Mouse (Mus musculus): ENCODE measurements around the gene C130032M10Rik. TPM values are rescaled to one million over a fixed set of nuclear protein-coding genes. Genes with fewer than 3 reads are reported as not detected.
A peak's percentile ranks its signal among the peaks of the same experiment; 100 is the strongest.
"Not testable (repeated sequence)": the region's sequence is repeated elsewhere in the genome, so short reads cannot be mapped to it uniquely, and the experiment has no call there.

Gene C130032M10Rik
- polyA plus RNA-seq, 1 experiment from 2014 or later: 0.33 TPM

DNA sequence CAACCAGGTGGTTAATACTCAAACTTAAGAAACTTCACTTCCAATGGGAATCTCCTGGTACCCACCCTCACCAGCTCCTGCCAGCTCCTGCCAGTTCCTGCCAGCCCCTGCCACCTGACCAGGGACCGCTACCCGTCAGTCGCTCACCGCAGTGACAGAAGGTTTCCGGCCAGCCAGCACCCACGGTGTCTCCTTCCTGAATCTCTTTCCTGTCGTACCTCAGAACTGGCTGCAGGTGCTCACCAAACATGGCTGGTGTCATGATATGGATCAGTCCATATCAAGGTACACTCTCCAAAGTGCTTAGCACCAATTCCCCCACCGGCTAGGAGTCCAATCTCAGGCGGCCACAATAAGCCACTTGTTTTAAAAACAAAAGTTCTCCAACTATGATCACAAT, 5.7 kb upstream of the C130032M10Rik start:
- ATAC-seq: no peak
- Histone ChIP-seq H3K27me3 (replicated peaks; ENCODE audit: insufficient read depth, low read length) (no peaks in the 10 kb centered on the region), H3K4me3 (ENCODE audit: low read depth, low read length) (no peak overlapping the region), H3K9me3 (ENCODE audit: low read length) (peaks cover 12% of the 10 kb centered on the region; the same call in 1 of the 2 replicates), H3K4me1 (ENCODE audit: insufficient read depth, low read depth, low read length) (no peaks in the 10 kb centered on the region), H3K27ac (ENCODE audit: low read length) (no peak overlapping the region), H3K9ac (replicated peaks; ENCODE audit: low read depth) (no peak overlapping the region), H3K36me3 (ENCODE audit: insufficient read depth, low read length) (no peaks in the 10 kb centered on the region), H3K4me2 (replicated peaks; ENCODE audit: low read depth, low read length) (no peak overlapping the region)
- no peak for TF ChIP-seq EP300 (IDR thresholded peaks at IDR 0.05)
- no peak for TF ChIP-seq CTCF (IDR thresholded peaks at IDR 0.05)
- DNase-seq (ENCODE audit: low spot score): no peak
- WGBS: 86% methylated on average over 9 of the region's 9 CpGs

DNA sequence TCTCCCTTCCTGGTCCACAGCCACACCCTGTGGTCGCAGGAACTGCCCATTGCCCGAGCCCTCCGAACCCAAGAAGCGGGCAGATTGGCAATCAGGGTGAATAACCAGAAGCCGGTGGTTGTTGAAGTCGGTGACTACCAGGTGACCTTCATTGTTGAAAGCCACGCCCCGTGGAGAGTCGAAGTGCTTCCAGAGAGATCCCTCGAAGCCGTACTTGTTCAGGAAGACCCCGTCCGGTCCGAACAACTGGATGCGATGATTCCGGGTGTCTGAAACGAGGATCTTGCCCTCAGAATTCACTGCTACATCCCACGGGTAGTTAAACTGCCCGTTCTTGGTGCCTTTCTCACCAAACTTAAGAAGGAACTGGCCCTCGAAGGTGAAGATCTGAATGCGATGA, 2.7 kb upstream of the C130032M10Rik start:
- no peak overlapping the region for H3K9ac ChIP-seq (replicated peaks; ENCODE audit: low read depth)
- H3K9me3 ChIP-seq (ENCODE audit: low read length): peaks cover 12% of the 10 kb centered on the region; the same call in 1 of the 2 replicates
- H3K36me3 ChIP-seq (ENCODE audit: insufficient read depth, low read length): no peaks in the 10 kb centered on the region
- no peak for ATAC-seq
- no peak overlapping the region for H3K4me3 ChIP-seq (ENCODE audit: low read depth, low read length)
- no peaks in the 10 kb centered on the region; the same call in 1 of the 2 replicates for H3K4me1 ChIP-seq (ENCODE audit: insufficient read depth, low read depth, low read length)
- WGBS: 98% methylated on average over 21 of the region's 21 CpGs
- DNase-seq (ENCODE audit: low spot score): no peak
- TF ChIP-seq EP300 (IDR thresholded peaks at IDR 0.05): no peak
- TF ChIP-seq CTCF (IDR thresholded peaks at IDR 0.05): no peak
- no peak overlapping the region for H3K27ac ChIP-seq (ENCODE audit: low read length)
- H3K27me3 ChIP-seq (replicated peaks; ENCODE audit: insufficient read depth, low read length): no peaks in the 10 kb centered on the region
- H3K4me2 ChIP-seq (replicated peaks; ENCODE audit: low read depth, low read length): no peak overlapping the region

DNA sequence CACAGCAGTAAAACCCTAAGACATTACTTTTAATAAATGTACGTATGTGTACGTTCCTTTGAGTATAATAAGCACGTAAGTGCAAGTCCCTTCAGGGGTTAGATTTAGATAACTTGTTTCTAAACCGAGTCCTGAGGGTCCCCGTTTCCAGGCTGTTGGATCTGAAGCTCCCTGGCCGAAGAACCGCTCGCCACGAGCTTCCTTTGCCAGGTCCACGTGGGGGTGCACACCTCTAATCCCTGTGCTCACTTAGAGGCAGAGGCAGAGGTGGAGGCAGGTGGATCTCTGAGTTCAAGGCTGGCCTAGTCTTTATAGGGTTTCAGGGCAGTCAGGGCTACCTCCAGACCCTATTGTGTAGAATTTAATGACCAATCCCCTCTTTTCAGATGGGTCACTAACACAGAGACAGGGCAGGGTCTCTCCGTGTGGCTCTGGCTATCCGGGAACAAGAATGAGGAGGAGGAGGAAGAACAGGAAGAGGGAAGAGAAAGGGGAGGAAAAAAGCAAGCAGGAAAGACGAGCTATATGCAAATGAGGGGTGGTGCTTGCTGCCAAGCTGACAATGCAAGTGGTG, 2.5 kb downstream of the C130032M10Rik start:
- DNase-seq (ENCODE audit: low spot score) (no peak), ATAC-seq (no peak)
- H3K4me2 ChIP-seq (replicated peaks; ENCODE audit: low read depth, low read length): no peak overlapping the region
- H3K36me3 ChIP-seq (ENCODE audit: insufficient read depth, low read length): no peaks in the 10 kb centered on the region
- H3K27ac ChIP-seq (ENCODE audit: low read length): no peak overlapping the region
- H3K4me1 ChIP-seq (ENCODE audit: insufficient read depth, low read depth, low read length): no peaks in the 10 kb centered on the region; the same call in 1 of the 2 replicates
- no peak overlapping the region for H3K4me3 ChIP-seq (ENCODE audit: low read depth, low read length)
- peaks cover 6% of the 10 kb centered on the region; the same call in 1 of the 2 replicates for H3K9me3 ChIP-seq (ENCODE audit: low read length)
- 76% methylated on average over 13 of the region's 13 CpGs for WGBS
- no peak for TF ChIP-seq CTCF (IDR thresholded peaks at IDR 0.05)
- no peak for TF ChIP-seq EP300 (IDR thresholded peaks at IDR 0.05)
- no peak overlapping the region for H3K9ac ChIP-seq (replicated peaks; ENCODE audit: low read depth)
- no peaks in the 10 kb centered on the region for H3K27me3 ChIP-seq (replicated peaks; ENCODE audit: insufficient read depth, low read length)

DNA sequence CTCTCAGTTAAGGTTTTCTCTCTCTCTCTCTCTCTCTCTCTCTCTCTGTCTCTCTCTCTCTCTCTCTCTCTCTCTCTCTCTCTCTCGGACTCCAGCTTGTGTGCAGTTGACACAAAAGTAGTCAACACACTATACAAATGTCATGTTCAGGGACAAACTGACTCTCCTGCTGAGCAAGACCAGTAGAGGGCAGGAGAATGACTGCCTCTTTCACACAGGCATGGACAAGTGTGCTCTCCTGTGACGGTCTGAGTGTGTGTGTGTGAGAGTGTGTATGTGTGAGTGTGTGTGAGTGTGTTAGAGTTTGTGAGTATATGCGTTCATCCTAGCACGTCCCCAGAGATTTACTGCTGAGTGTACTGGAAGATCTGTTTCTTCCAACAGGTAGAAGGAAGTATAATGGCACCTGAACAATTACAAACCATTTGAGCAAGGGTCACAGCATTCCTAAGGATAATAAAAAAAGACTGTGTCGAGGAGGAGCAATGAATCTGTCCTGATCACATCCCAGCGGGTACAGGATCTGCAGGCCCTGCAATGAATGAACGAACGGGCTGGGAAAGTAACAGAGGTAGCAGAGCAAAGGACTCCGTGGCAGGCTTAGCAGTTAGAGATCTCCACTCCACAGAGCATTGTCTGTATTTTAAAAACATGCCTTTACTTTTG, 3.4 kb downstream of the C130032M10Rik start:
- no peak for ATAC-seq

DNA sequence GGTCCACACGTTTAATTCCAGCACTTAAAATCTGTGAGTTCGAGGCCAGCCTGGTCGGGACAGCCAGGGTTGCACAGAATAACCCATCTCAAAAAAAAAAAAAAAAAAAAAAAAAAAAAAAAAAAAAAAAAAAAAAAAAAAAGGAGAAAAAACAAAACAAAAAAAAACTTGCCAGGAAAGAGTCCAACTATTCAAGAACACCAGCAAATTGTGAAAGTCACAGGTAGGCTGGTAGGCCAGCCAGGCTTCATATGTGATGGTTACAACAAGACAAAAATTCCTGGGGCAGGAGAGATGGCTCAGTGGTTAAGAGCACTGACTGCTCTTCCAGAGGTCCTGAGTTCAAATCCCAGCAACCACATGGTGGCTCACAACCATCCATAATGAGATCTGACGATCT, 5.0 kb downstream of the C130032M10Rik start:
- H3K4me2 ChIP-seq (replicated peaks; ENCODE audit: low read depth, low read length); H3K4me3 ChIP-seq (ENCODE audit: low read depth, low read length); H3K27me3 ChIP-seq (replicated peaks; ENCODE audit: insufficient read depth, low read length); H3K27ac ChIP-seq (ENCODE audit: low read length); ATAC-seq; H3K9me3 ChIP-seq (ENCODE audit: low read length); DNase-seq (ENCODE audit: low spot score); H3K4me1 ChIP-seq (ENCODE audit: insufficient read depth, low read depth, low read length); H3K9ac ChIP-seq (replicated peaks; ENCODE audit: low read depth); H3K36me3 ChIP-seq (ENCODE audit: insufficient read depth, low read length): not testable (repeated sequence)
- 50% methylated on average over 4 of the region's 4 CpGs for WGBS

More for the DNA sequence above, 3.4 kb downstream of the C130032M10Rik start:
- Histone ChIP-seq H3K9me3 (ENCODE audit: low read length) (no peaks in the 10 kb centered on the region; the same call in 1 of the 2 replicates), H3K4me2 (replicated peaks; ENCODE audit: low read depth, low read length) (no peak overlapping the region), H3K4me1 (ENCODE audit: insufficient read depth, low read depth, low read length) (no peaks in the 10 kb centered on the region; the same call in 1 of the 2 replicates), H3K27ac (ENCODE audit: low read length) (no peak overlapping the region), H3K27me3 (replicated peaks; ENCODE audit: insufficient read depth, low read length) (no peaks in the 10 kb centered on the region), H3K9ac (replicated peaks; ENCODE audit: low read depth) (no peak overlapping the region), H3K4me3 (ENCODE audit: low read depth, low read length) (no peak overlapping the region), H3K36me3 (ENCODE audit: insufficient read depth, low read length) (no peaks in the 10 kb centered on the region)
- 59% methylated on average over 9 of the region's 9 CpGs for WGBS
- DNase-seq (ENCODE audit: low spot score): no peak
- no peak for TF ChIP-seq EP300 (IDR thresholded peaks at IDR 0.05)
- peak; percentile 68 for TF ChIP-seq CTCF (IDR thresholded peaks at IDR 0.05)

DNA sequence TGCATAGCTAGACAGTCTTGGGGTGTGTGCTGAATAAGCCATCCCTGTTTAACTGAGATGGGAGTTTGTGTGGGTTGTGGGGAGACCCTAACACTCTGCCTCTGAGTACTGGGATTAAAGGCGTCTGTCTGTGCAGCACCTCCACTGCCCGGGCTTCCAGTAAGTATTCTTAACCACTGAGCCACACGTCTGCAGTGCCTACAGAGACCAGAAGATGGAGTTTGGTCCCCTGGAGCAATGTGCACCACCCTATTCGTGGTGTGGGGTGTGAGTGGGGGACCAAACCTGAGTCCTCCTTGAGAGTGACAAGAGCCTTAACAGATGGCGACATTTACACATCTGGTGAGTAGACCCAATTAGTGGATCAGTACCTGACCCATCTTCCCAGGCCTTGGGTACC, 6.5 kb downstream of the C130032M10Rik start:
- no peaks in the 10 kb centered on the region for H3K27me3 ChIP-seq (replicated peaks; ENCODE audit: insufficient read depth, low read length)
- H3K9me3 ChIP-seq (ENCODE audit: low read length): no peaks in the 10 kb centered on the region
- no peak overlapping the region for H3K27ac ChIP-seq (ENCODE audit: low read length)
- TF ChIP-seq CTCF (IDR thresholded peaks at IDR 0.05): peak; percentile 62
- no peak for TF ChIP-seq EP300 (IDR thresholded peaks at IDR 0.05)
- ATAC-seq (no peak; the same call in 1 of the 2 replicates), DNase-seq (ENCODE audit: low spot score) (no peak)
- 53% methylated on average over 5 of the region's 5 CpGs for WGBS
- no peaks in the 10 kb centered on the region for H3K36me3 ChIP-seq (ENCODE audit: insufficient read depth, low read length)
- no peak overlapping the region for H3K9ac ChIP-seq (replicated peaks; ENCODE audit: low read depth)
- H3K4me1 ChIP-seq (ENCODE audit: insufficient read depth, low read depth, low read length): peaks cover 7% of the 10 kb centered on the region; the same call in 1 of the 2 replicates
- H3K4me3 ChIP-seq (ENCODE audit: low read depth, low read length): no peak overlapping the region
- no peak overlapping the region for H3K4me2 ChIP-seq (replicated peaks; ENCODE audit: low read depth, low read length)
